Mouse (Mus musculus) erythroid progenitor cell, adult 5-6 weeks (primary cell): ENCODE data around the gene Oaz1. TPM values are rescaled to one million over a fixed set of nuclear protein-coding genes. Genes with fewer than 3 reads are reported as not detected.

Source experiments
- total RNA-seq, 2 experiments: library from RNA; stranded (forward) in 1 of 2; stranded (reverse) in 1 of 2; fragments of 150-400 nt in 1 of 2; fragments of 186-747, 209-891 nt in 1 of 2; gene quantifications; 2 replicates each; pipeline versions ENCODE4 v1.2.3 to v1.2.4; 2015 to 2017; ENCODE audit warnings: low replicate concordance in 2 of 2

The Oaz1 gene
- total RNA-seq, 2 experiments from 2014 or later: 158 to 1,470 TPM

Other genes starting within 250 kb of the Oaz1 start
- gene Klf16, start 249.3 kb upstream of the Oaz1 start, total RNA-seq (2015; ENCODE audit: low replicate concordance): 8.4 and 9.4 TPM in 2 replicates
- 9.9 and 14.1 TPM in 2 replicates for gene Klf16, start 249.3 kb upstream of the Oaz1 start, total RNA-seq (2017; ENCODE audit: low replicate concordance)
- gene Abhd17a, start 236.3 kb upstream of the Oaz1 start, total RNA-seq (2015; ENCODE audit: low replicate concordance): 44.7 and 49.0 TPM in 2 replicates
- gene Abhd17a, start 236.3 kb upstream of the Oaz1 start, total RNA-seq (2017; ENCODE audit: low replicate concordance): 5.5 and 30.7 TPM in 2 replicates
- gene Scamp4, start 223.8 kb upstream of the Oaz1 start, total RNA-seq (2015; ENCODE audit: low replicate concordance): 8.8 and 10.5 TPM in 2 replicates
- gene Scamp4, start 223.8 kb upstream of the Oaz1 start, total RNA-seq (2017; ENCODE audit: low replicate concordance): 2.3 and 6.9 TPM in 2 replicates
- gene Adat3, start 223.8 kb upstream of the Oaz1 start, total RNA-seq (2015; ENCODE audit: low replicate concordance): not detected in 2 replicates
- 1.4 TPM in 1 of 2 replicates, not detected in the other for gene Adat3, start 223.8 kb upstream of the Oaz1 start, total RNA-seq (2017; ENCODE audit: low replicate concordance)
- 0.72 and 1.7 TPM in 2 replicates for gene Gm49322, start 220.6 kb upstream of the Oaz1 start, total RNA-seq (2015; ENCODE audit: low replicate concordance)
- 0.64 and 5.4 TPM in 2 replicates for gene Gm49322, start 220.6 kb upstream of the Oaz1 start, total RNA-seq (2017; ENCODE audit: low replicate concordance)
- 31.4 and 58.0 TPM in 2 replicates for gene Csnk1g2, start 203.8 kb upstream of the Oaz1 start, total RNA-seq (2015; ENCODE audit: low replicate concordance)
- gene Csnk1g2, start 203.8 kb upstream of the Oaz1 start, total RNA-seq (2017; ENCODE audit: low replicate concordance): 50.1 and 62.4 TPM in 2 replicates
- gene Btbd2, start 169.6 kb upstream of the Oaz1 start, total RNA-seq (2015; ENCODE audit: low replicate concordance): 2.9 and 3.8 TPM in 2 replicates
- 9.2 and 25.3 TPM in 2 replicates for gene Btbd2, start 169.6 kb upstream of the Oaz1 start, total RNA-seq (2017; ENCODE audit: low replicate concordance)
- gene Mknk2, start 148.5 kb upstream of the Oaz1 start, total RNA-seq (2015; ENCODE audit: low replicate concordance): 78.2 and 83.0 TPM in 2 replicates
- 49.4 and 67.6 TPM in 2 replicates for gene Mknk2, start 148.5 kb upstream of the Oaz1 start, total RNA-seq (2017; ENCODE audit: low replicate concordance)
- gene Mob3a, start 124.7 kb upstream of the Oaz1 start, total RNA-seq (2015; ENCODE audit: low replicate concordance): 19.5 and 32.3 TPM in 2 replicates
- gene Mob3a, start 124.7 kb upstream of the Oaz1 start, total RNA-seq (2017; ENCODE audit: low replicate concordance): 9.0 and 25.7 TPM in 2 replicates
- 21.4 and 36.4 TPM in 2 replicates for gene Izumo4, start 124.5 kb upstream of the Oaz1 start, total RNA-seq (2015; ENCODE audit: low replicate concordance)
- 3.3 and 3.8 TPM in 2 replicates for gene Izumo4, start 124.5 kb upstream of the Oaz1 start, total RNA-seq (2017; ENCODE audit: low replicate concordance)
- gene Ap3d1, start 84.4 kb upstream of the Oaz1 start, total RNA-seq (2015; ENCODE audit: low replicate concordance): 42.8 and 69.6 TPM in 2 replicates
- gene Ap3d1, start 84.4 kb upstream of the Oaz1 start, total RNA-seq (2017; ENCODE audit: low replicate concordance): 66.0 and 111 TPM in 2 replicates
- 69.6 and 105 TPM in 2 replicates for gene Dot1l, start 71.5 kb upstream of the Oaz1 start, total RNA-seq (2015; ENCODE audit: low replicate concordance)
- gene Dot1l, start 71.5 kb upstream of the Oaz1 start, total RNA-seq (2017; ENCODE audit: low replicate concordance): 51.7 and 61.7 TPM in 2 replicates
- gene Sf3a2, start 28.5 kb upstream of the Oaz1 start, total RNA-seq (2015; ENCODE audit: low replicate concordance): 34.2 and 48.6 TPM in 2 replicates
- gene Sf3a2, start 28.5 kb upstream of the Oaz1 start, total RNA-seq (2017; ENCODE audit: low replicate concordance): 16.8 and 18.1 TPM in 2 replicates
- 71.0 and 81.7 TPM in 2 replicates for gene Plekhj1, start 28.0 kb upstream of the Oaz1 start, total RNA-seq (2015; ENCODE audit: low replicate concordance)
- 18.9 and 38.1 TPM in 2 replicates for gene Plekhj1, start 28.0 kb upstream of the Oaz1 start, total RNA-seq (2017; ENCODE audit: low replicate concordance)
- not detected in 2 replicates for gene Amh, start 21.4 kb upstream of the Oaz1 start, total RNA-seq (2015; ENCODE audit: low replicate concordance)
- not detected in 2 replicates for gene Amh, start 21.4 kb upstream of the Oaz1 start, total RNA-seq (2017; ENCODE audit: low replicate concordance)
- gene Jsrp1, start 13.2 kb upstream of the Oaz1 start, total RNA-seq (2015; ENCODE audit: low replicate concordance): not detected in 2 replicates
- not detected in 2 replicates for gene Jsrp1, start 13.2 kb upstream of the Oaz1 start, total RNA-seq (2017; ENCODE audit: low replicate concordance)
- gene Lingo3, start 17.4 kb downstream of the Oaz1 start, total RNA-seq (2015; ENCODE audit: low replicate concordance): not detected in 2 replicates
- gene Lingo3, start 17.4 kb downstream of the Oaz1 start, total RNA-seq (2017; ENCODE audit: low replicate concordance): not detected in 2 replicates
- 24.7 and 54.4 TPM in 2 replicates for gene Lsm7, start 28.6 kb downstream of the Oaz1 start, total RNA-seq (2015; ENCODE audit: low replicate concordance)
- gene Lsm7, start 28.6 kb downstream of the Oaz1 start, total RNA-seq (2017; ENCODE audit: low replicate concordance): 75.3 and 78.9 TPM in 2 replicates
- gene Sppl2b, start 28.6 kb downstream of the Oaz1 start, total RNA-seq (2015; ENCODE audit: low replicate concordance): 262 and 270 TPM in 2 replicates
- gene Sppl2b, start 28.6 kb downstream of the Oaz1 start, total RNA-seq (2017; ENCODE audit: low replicate concordance): 283 and 322 TPM in 2 replicates
- gene Tmprss9, start 45.2 kb downstream of the Oaz1 start, total RNA-seq (2015; ENCODE audit: low replicate concordance): 0.72 TPM in 1 of 2 replicates, not detected in the other
- gene Tmprss9, start 45.2 kb downstream of the Oaz1 start, total RNA-seq (2017; ENCODE audit: low replicate concordance): 0.30 TPM in 1 of 2 replicates, not detected in the other
- 17.6 and 32.1 TPM in 2 replicates for gene Timm13, start 74.3 kb downstream of the Oaz1 start, total RNA-seq (2015; ENCODE audit: low replicate concordance)
- gene Timm13, start 74.3 kb downstream of the Oaz1 start, total RNA-seq (2017; ENCODE audit: low replicate concordance): 3.7 and 7.6 TPM in 2 replicates
- 0.36 and 1.3 TPM in 2 replicates for gene Lmnb2, start 91.6 kb downstream of the Oaz1 start, total RNA-seq (2015; ENCODE audit: low replicate concordance)
- gene Lmnb2, start 91.6 kb downstream of the Oaz1 start, total RNA-seq (2017; ENCODE audit: low replicate concordance): 7.3 and 9.0 TPM in 2 replicates
- gene Gadd45b, start 103.4 kb downstream of the Oaz1 start, total RNA-seq (2015; ENCODE audit: low replicate concordance): 1.3 and 1.8 TPM in 2 replicates
- gene Gadd45b, start 103.4 kb downstream of the Oaz1 start, total RNA-seq (2017; ENCODE audit: low replicate concordance): 3.6 and 9.2 TPM in 2 replicates
- gene Gng7, start 188.3 kb downstream of the Oaz1 start, total RNA-seq (2015; ENCODE audit: low replicate concordance): not detected in 2 replicates
- 0.38 and 0.90 TPM in 2 replicates for gene Gng7, start 188.3 kb downstream of the Oaz1 start, total RNA-seq (2017; ENCODE audit: low replicate concordance)
- gene Diras1, start 199.0 kb downstream of the Oaz1 start, total RNA-seq (2015; ENCODE audit: low replicate concordance): not detected in 2 replicates
- gene Diras1, start 199.0 kb downstream of the Oaz1 start, total RNA-seq (2017; ENCODE audit: low replicate concordance): not detected in 2 replicates
- 4.3 and 7.1 TPM in 2 replicates for gene Slc39a3, start 210.8 kb downstream of the Oaz1 start, total RNA-seq (2015; ENCODE audit: low replicate concordance)
- gene Slc39a3, start 210.8 kb downstream of the Oaz1 start, total RNA-seq (2017; ENCODE audit: low replicate concordance): 1.2 and 4.2 TPM in 2 replicates
- gene Sgta, start 233.5 kb downstream of the Oaz1 start, total RNA-seq (2015; ENCODE audit: low replicate concordance): 13.0 and 22.2 TPM in 2 replicates
- gene Sgta, start 233.5 kb downstream of the Oaz1 start, total RNA-seq (2017; ENCODE audit: low replicate concordance): 13.8 and 16.6 TPM in 2 replicates
- 2.9 and 4.3 TPM in 2 replicates for gene Thop1, start 243.4 kb downstream of the Oaz1 start, total RNA-seq (2015; ENCODE audit: low replicate concordance)
- gene Thop1, start 243.4 kb downstream of the Oaz1 start, total RNA-seq (2017; ENCODE audit: low replicate concordance): 3.2 and 22.8 TPM in 2 replicates